Mouse (Mus musculus): Measurements from ENCODE around the gene Ppip5k2. TPM values are rescaled to one million over a fixed set of nuclear protein-coding genes. Genes with fewer than 3 reads are reported as not detected.

Ppip5k2 gene
- total RNA-seq, 2 experiments from 2014 or later, result 86.8 to 102 TPM

GRCm38 (mm10) chr1:97672849-97673248 lies 97.4 kb downstream of the Ppip5k2 start:
- intact Hi-C loops (cut with DNase I), result no loop called here

GRCm38 (mm10) chr1:97667288-97667687 lies 102.9 kb downstream of the Ppip5k2 start:
- intact Hi-C loops (cut with DNase I), result no loop called here
- DNase-seq, result no peak

More at GRCm38 (mm10) chr1:97672849-97673248, 97.4 kb downstream of the Ppip5k2 start:
- no peak for DNase-seq

GRCm38 (mm10) chr1:97662324-97662723 lies 107.9 kb downstream of the Ppip5k2 start:
- intact Hi-C loops (cut with DNase I), result loop anchor here (5.0 kb wide), 2 partner anchors 105 to 435 kb away; partner anchors contain the start of gene Pam
- DNase-seq, result no peak

- peak; percentile 76 to 86 for DNase-seq
- intact Hi-C loops (cut with DNase I), result loop anchor here (5.0 kb wide), 2 partner anchors 106 to 436 kb away; partner anchors contain the start of gene Pam
These were observed 108.6 kb downstream of the Ppip5k2 start, which contains the start of gene D1Ertd622e for GRCm38 (mm10) chr1:97661406-97662241. Gene D1Ertd622e, minus strand, starts transcription at chr1:97662074.

- DNase-seq, result peak; percentile 67 to 76
- intact Hi-C loops (cut with DNase I), result loop anchor here (5.0 kb wide), 2 partner anchors 106 to 436 kb away; partner anchors contain the start of gene Pam
These were observed 109.4 kb downstream of the Ppip5k2 start for GRCm38 (mm10) chr1:97660687-97661405.

- intact Hi-C loops (cut with DNase I), result loop anchor here (10.0 kb wide), 1 partner anchor 315 kb away; no protein-coding TSS in a partner anchor
These were observed 110.8 kb downstream of the Ppip5k2 start for GRCm38 (mm10) chr1:97659405-97659804.

GRCm38 (mm10) chr1:97657786-97658185 lies 112.4 kb downstream of the Ppip5k2 start:
- intact Hi-C loops (cut with DNase I), result loop anchor here (10.0 kb wide), 1 partner anchor 317 kb away; no protein-coding TSS in a partner anchor
- no peak for DNase-seq

More at GRCm38 (mm10) chr1:97659405-97659804, 110.8 kb downstream of the Ppip5k2 start:
- DNase-seq, result no peak

- no peak for DNase-seq
- intact Hi-C loops (cut with DNase I), result loop anchor here (10.0 kb wide), 1 partner anchor 318 kb away; no protein-coding TSS in a partner anchor
These were observed 113.0 kb downstream of the Ppip5k2 start for GRCm38 (mm10) chr1:97657201-97657600.

Other genes starting within 250 kb of the Ppip5k2 start
- gene D1Ertd622e, start 108.3 kb downstream of the Ppip5k2 start, total RNA-seq (2021), result 1 to 10 TPM; 4.6 to 5.1 TPM
- 1 to 10 TPM; 6.3 to 7.7 TPM for gene Gin1, start 239 bp downstream of the Ppip5k2 start, total RNA-seq (2021)